Mouse (Mus musculus): Measurements from ENCODE around the gene Gm32687. TPM values are rescaled to one million over a fixed set of nuclear protein-coding genes. Genes with fewer than 3 reads are reported as not detected.
"Not testable (repeated sequence)": the region's sequence is repeated elsewhere in the genome, so short reads cannot be mapped to it uniquely, and the experiment has no call there.

The Gm32687 gene
- polyA plus RNA-seq (2015; fragmentation: Nextera tagmentation; extraction: Ambion mirVana) = 11.4 and 11.6 TPM in 2 replicates

DNA sequence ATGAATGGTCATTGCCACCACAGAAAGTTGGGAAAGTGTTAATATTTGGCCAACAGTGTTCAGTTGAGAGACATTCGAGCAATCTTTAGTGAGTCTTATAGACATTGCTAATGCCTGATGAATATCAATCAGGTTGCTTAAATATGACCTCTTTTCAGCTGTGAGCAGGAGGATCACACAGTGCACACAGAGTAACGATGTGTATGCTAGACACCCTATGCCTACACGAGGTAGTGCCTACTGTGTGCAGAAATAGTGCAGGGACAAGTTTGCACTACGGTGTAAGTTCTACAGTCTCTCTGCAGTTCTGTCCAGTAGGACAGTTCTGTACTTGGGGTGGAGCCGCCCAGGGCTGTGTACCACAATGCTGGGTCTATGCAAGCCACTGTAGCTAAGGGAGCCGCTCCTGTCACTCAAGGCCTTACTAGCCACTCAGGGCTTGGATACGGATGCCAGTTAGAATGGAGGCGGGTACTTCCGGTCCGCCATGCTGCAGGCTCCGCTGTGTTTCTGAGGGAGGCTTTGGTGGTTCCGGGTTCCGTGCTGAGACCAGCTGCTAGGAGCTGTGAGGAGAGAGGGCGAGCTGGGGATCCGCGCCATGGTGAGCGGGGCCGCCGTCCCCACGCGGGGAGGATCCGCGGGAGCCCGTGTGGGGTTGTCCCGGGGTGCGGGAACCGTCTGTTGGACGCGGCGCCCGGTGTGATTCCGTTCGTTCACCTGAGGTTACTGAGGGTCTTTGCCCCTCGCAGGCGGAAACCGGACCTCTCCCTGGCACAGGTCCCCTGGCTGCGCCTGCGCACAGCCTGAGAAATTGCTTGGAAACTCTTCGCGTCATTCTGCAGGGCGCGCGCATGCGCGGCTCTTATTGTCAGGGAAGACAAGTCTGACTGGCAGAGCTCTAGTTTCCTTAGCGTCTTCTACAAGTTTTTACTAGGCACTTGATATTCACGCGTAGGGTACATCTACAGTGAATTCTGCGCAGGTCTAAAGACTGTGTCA is at the start of gene Gm32687:
Gene Gm32687 (plus strand): TSS at position 526 of the 999 bp plus-strand sequence.
- H3K4me2 ChIP-seq (replicated peaks) = 0 out of 2 replicates have a peak within 1 kb of the TSS, but pooled peaks have one; percentile 25
- not testable (repeated sequence) for H3K9me3 ChIP-seq, H3K27ac ChIP-seq, H3K27me3 ChIP-seq, H3K4me3 ChIP-seq, H3K4me1 ChIP-seq, H3K36me3 ChIP-seq, H3K9ac ChIP-seq
- WGBS = 45% methylated on average over 5 of the region's 49 CpGs
- peak; percentile 99 for ATAC-seq (ENCODE audit: low FRiP score, low read depth)

GRCm38 (mm10) chr10:81846219-81846618 is 17.5 kb upstream of the Gm32687 start:
- no CpG with 5 or more reads among the region's 18 CpGs for WGBS
- H3K9me3 ChIP-seq; H3K4me1 ChIP-seq; H3K27ac ChIP-seq; H3K4me2 ChIP-seq (replicated peaks); ATAC-seq (ENCODE audit: low FRiP score, low read depth); H3K4me3 ChIP-seq; H3K36me3 ChIP-seq; H3K27me3 ChIP-seq; H3K9ac ChIP-seq: not testable (repeated sequence)

DNA sequence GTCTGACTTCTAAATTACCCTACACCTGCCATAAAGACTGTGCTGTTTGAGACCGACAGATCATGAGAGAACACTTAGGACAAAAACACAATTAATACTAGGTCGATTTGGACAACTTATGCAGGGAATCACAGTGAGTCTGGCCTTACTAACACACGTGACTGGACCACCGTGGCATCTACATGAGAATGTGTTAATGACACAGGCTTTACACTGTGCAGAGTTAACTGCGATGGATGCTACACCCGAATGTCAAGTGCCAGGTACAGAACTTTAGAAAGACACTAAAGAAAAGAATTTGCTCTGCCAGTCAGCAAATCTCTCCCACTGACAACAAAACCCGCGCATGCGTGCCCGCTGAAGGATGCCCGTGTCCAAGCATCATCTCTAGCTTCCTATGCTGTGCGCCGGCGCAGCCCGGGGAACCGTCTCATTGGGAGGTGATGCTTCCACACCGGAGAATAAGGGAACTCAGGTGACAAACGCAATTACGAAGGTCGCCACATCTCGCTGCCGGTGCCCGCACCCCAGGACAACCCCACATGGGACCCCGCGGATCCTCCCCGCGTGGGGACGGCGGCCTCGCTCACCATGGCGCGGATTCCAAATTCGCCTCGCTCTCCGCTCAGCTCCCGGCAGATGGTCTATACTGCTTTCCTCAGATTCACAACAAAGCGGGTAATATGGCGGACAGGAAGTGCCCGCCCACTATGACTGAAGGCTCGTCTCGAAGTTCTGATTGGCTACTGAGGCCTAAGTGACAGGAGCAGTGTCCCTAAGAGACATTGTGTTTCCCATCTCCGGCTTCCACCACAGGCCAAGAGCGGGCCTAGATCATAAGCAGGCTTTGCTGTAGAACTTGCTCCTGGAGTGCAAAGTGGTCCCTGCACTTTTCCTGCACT is 66.4 kb downstream of the Gm32687 start, which contains the start of gene Zfp781:
Gene Zfp781 (minus strand): TSS at position 639 of the 902 bp plus-strand sequence.
- not testable (repeated sequence) for H3K4me2 ChIP-seq (replicated peaks); H3K9ac ChIP-seq; H3K27ac ChIP-seq; H3K36me3 ChIP-seq; H3K4me1 ChIP-seq; H3K4me3 ChIP-seq; H3K27me3 ChIP-seq; H3K9me3 ChIP-seq
- no CpG with 5 or more reads among the region's 43 CpGs for WGBS
- ATAC-seq (ENCODE audit: low FRiP score, low read depth) = peak; percentile 98

Other genes starting within 250 kb of the Gm32687 start
- 60.3 and 61.9 TPM in 2 replicates for gene Sirt6, start 236.1 kb upstream of the Gm32687 start, polyA plus RNA-seq (2015; fragmentation: Nextera tagmentation; extraction: Ambion mirVana)
- gene Ankrd24, start 235.4 kb upstream of the Gm32687 start, polyA plus RNA-seq (2015; fragmentation: Nextera tagmentation; extraction: Ambion mirVana) = 11.6 and 12.1 TPM in 2 replicates
- 5.1 and 5.3 TPM in 2 replicates for gene Gm10778, start 214.9 kb upstream of the Gm32687 start, polyA plus RNA-seq (2015; fragmentation: Nextera tagmentation; extraction: Ambion mirVana)
- gene Zfp433, start 159.1 kb upstream of the Gm32687 start, polyA plus RNA-seq (2015; fragmentation: Nextera tagmentation; extraction: Ambion mirVana) = 15.2 and 16.1 TPM in 2 replicates
- gene Gm3055, start 92.8 kb upstream of the Gm32687 start, polyA plus RNA-seq (2015; fragmentation: Nextera tagmentation; extraction: Ambion mirVana) = 10.3 and 11.7 TPM in 2 replicates
- 4.6 and 5.7 TPM in 2 replicates for gene Gm4767, start 51.7 kb upstream of the Gm32687 start, polyA plus RNA-seq (2015; fragmentation: Nextera tagmentation; extraction: Ambion mirVana)
- gene Zfp781, start 66.5 kb downstream of the Gm32687 start, polyA plus RNA-seq (2015; fragmentation: Nextera tagmentation; extraction: Ambion mirVana) = 2.9 and 3.9 TPM in 2 replicates
- gene Zfp873, start 184.2 kb downstream of the Gm32687 start, polyA plus RNA-seq (2015; fragmentation: Nextera tagmentation; extraction: Ambion mirVana) = 15.5 and 17.1 TPM in 2 replicates
- 6.2 and 6.5 TPM in 2 replicates for gene BC024063, start 219.4 kb downstream of the Gm32687 start, polyA plus RNA-seq (2015; fragmentation: Nextera tagmentation; extraction: Ambion mirVana)

Data from limb, embryonic 13.5 days (tissue).